Mouse (Mus musculus) stomach, postnatal 0 days (tissue): ENCODE results near the gene Plin3.

Experiments
- CTCF ChIP-seq: IDR thresholded peaks from 2 replicates; pipeline ENCODE4 v1.5.1; 2016; ENCODE audit warnings: antibody characterized with exemption, low read depth, mild to moderate bottlenecking, moderate library complexity
- EP300 ChIP-seq: optimal IDR thresholded peaks from 2 replicates; pipeline ENCODE3; 2016; ENCODE audit warnings: antibody characterized with exemption

DNA sequence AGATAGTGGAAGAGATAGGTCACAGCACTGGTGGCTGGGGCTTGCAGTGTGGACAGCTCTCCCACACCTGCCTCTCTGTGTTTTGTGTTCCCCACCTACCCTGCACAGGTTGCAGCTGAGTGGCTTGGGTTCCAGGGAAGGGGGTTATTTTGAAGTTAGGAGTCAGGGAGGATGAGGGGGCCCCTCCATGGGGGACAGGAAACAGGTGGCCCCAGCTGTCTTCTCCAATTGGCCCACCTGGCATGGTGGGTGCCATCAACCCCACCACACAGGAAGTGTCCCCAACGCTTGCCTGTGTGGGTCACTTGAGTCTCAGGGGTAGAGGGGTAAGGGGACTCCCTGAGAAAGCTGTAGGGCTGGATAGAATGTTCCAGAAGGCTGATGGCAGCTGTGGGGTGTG lies 618 bp upstream of the Plin3 start:
- TF ChIP-seq CTCF: no peak
- TF ChIP-seq EP300: no peak
